Mouse (Mus musculus) Patski (cell line): ENCODE measurements around the gene Ksr1. TPM values are rescaled to one million over a fixed set of nuclear protein-coding genes. Genes with fewer than 3 reads are reported as not detected.

Experiments
- ATAC-seq: fragments of 100-300 bp; one replicate; pipeline ENCODE4 v1.8.0; 2021
- CTCF ChIA-PET: fragments of 350-600 bp; sonication (Branson Sonifier 250); formaldehyde crosslinking; loops from one replicate; lab custom pipeline; 2022; ENCODE audit warnings: inconsistent platforms; lab: Charles Lee
- POLR2A ChIA-PET: fragments of 350-600 bp; sonication (Branson Sonifier 250); formaldehyde crosslinking; loops from one replicate; lab custom pipeline; 2022; ENCODE audit warnings: antibody characterized with exemption, inconsistent platforms; lab: Charles Lee
- DNase-seq: peaks from one replicate; pipeline ENCODE4 v3.0.0-alpha.2; 2011; ENCODE audit warnings: low read depth, low spot score
- H3K27me3 ChIP-seq: fragments of 371-371 bp; one replicate; pipeline ENCODE4 v1.5.1; 2021
- CTCF ChIP-seq: fragments of 100-300 bp; IDR thresholded peaks from one replicate; pipeline ENCODE4 v1.5.1; 2021
- in situ Hi-C: fragments of 300-500 bp; cut with MboI; formaldehyde crosslinking; loops from 3 replicates; pipeline ENCODE4 v1.11.1; 2018; ENCODE audit warnings: low pct_unique_long_range_greater_than_20kb, mixed read lengths
- polyA plus RNA-seq: library from polyadenylated mRNA; unstranded; gene quantifications from one replicate; pipeline ENCODE4 v1.2.3, GENCODE M21; 2021

Gene Ksr1
- polyA plus RNA-seq, 1 experiment from 2014 or later: 10.0 TPM

DNA sequence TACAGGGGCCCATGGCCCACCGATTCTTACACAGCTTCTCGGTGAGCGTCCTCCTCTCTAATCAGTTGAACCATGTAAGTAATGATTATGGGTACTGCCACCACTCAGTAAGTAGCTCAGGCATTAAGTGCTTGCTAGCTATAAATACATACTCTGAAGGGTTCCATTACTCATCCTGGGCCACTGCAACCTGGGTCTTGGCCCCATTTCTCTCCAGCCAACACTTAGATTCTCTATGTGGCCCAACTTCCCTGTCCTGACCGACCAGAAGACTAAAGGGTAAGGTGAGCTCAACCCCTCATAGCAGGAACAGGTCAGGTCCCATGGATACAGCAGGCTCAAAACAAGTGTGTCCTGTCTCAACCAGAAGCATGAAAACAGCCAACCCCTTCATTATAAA lies 87.1 kb downstream of the Ksr1 start:
- no peaks in the 10 kb centered on the region for H3K27me3 ChIP-seq
- ATAC-seq: no peak
- in situ Hi-C loops: no loop called here
- CTCF ChIA-PET: interaction anchor here (1.4 kb wide), 1 partner anchor 18 kb away, joined by 4 read pairs; no protein-coding TSS in a partner anchor
- POLR2A ChIA-PET: no interaction called here
- DNase-seq: no peak
- no peak for TF ChIP-seq CTCF

- no peak for ATAC-seq
- no peaks in the 10 kb centered on the region for H3K27me3 ChIP-seq
- ChIA-PET POLR2A (no interaction called here), CTCF (interaction anchor here (1.4 kb wide), 1 partner anchor 17 kb away, joined by 4 read pairs; no protein-coding TSS in a partner anchor)
- TF ChIP-seq CTCF: no peak
- DNase-seq: no peak
- in situ Hi-C loops: no loop called here
Measured at GRCm38 (mm10) chr11:79058610-79059009, 87.6 kb downstream of the Ksr1 start.

GRCm38 (mm10) chr11:79057809-79058208 lies 88.4 kb downstream of the Ksr1 start:
- no peak for TF ChIP-seq CTCF
- no peak for ATAC-seq
- no peak for DNase-seq
- ChIA-PET CTCF (interaction anchor here (1.2 kb wide), 1 partner anchor 25 kb away, joined by 3 read pairs; no protein-coding TSS in a partner anchor), POLR2A (no interaction called here)
- in situ Hi-C loops: no loop called here
- no peaks in the 10 kb centered on the region for H3K27me3 ChIP-seq

DNA sequence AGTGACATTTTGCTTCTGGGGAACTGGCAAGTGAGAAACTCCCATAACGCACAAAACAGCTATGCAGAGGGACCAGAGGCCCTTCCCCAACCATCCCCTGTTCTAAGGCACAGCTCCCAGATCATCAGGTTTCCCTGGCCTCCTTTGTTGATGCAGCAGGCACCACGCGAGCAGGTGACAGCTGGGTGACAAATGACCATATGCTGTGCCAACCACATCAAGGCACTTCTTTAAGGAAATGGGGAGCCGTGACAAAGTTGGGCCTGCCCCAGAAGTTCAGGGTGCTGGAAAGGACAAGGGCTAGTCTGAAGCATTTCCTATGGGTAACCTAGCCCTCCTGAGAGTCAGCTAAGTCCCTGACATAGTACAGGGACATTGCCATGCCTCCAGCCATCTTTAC lies 89.3 kb downstream of the Ksr1 start:
- CTCF ChIA-PET: interaction anchor here (0.9 to 1.2 kb wide), 2 partner anchors 9 to 24 kb away, joined by 3 read pairs; no protein-coding TSS in a partner anchor
- in situ Hi-C loops: no loop called here
- no peaks in the 10 kb centered on the region for H3K27me3 ChIP-seq
- no peak for ATAC-seq
- no peak for DNase-seq
- no peak for TF ChIP-seq CTCF
- POLR2A ChIA-PET: interaction anchor here (0.6 kb wide), 1 partner anchor 22 kb away, joined by 5 read pairs; no protein-coding TSS in a partner anchor

DNA sequence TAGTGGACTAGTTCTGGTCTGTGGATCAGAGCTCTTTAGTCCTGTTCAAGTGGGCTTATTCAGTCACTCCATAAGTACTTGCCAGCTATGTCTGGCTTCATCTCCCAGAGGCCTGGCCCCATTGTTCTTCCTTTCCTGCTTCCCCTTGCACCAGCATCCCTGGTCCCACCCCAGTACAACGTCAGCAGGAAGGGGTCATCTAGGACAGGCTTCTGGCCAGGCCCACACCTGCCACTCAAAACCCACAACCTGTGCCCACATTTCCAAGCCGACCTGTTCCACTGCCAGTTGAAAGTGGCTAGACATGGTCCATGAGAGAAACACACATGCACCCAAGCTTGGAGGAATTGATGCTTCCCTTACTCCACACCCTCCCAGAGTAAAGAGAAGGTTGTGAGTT lies 90.2 kb downstream of the Ksr1 start:
- in situ Hi-C loops: no loop called here
- no peak for ATAC-seq
- no peaks in the 10 kb centered on the region for H3K27me3 ChIP-seq
- no peak for DNase-seq
- ChIA-PET CTCF (interaction anchor here (1.3 to 1.4 kb wide), 2 partner anchors 10 to 25 kb away, joined by 3 to 4 read pairs; no protein-coding TSS in a partner anchor), POLR2A (no interaction called here)
- no peak for TF ChIP-seq CTCF

GRCm38 (mm10) chr11:79055161-79055560 lies 91.0 kb downstream of the Ksr1 start:
- POLR2A ChIA-PET: no interaction called here
- in situ Hi-C loops: no loop called here

DNA sequence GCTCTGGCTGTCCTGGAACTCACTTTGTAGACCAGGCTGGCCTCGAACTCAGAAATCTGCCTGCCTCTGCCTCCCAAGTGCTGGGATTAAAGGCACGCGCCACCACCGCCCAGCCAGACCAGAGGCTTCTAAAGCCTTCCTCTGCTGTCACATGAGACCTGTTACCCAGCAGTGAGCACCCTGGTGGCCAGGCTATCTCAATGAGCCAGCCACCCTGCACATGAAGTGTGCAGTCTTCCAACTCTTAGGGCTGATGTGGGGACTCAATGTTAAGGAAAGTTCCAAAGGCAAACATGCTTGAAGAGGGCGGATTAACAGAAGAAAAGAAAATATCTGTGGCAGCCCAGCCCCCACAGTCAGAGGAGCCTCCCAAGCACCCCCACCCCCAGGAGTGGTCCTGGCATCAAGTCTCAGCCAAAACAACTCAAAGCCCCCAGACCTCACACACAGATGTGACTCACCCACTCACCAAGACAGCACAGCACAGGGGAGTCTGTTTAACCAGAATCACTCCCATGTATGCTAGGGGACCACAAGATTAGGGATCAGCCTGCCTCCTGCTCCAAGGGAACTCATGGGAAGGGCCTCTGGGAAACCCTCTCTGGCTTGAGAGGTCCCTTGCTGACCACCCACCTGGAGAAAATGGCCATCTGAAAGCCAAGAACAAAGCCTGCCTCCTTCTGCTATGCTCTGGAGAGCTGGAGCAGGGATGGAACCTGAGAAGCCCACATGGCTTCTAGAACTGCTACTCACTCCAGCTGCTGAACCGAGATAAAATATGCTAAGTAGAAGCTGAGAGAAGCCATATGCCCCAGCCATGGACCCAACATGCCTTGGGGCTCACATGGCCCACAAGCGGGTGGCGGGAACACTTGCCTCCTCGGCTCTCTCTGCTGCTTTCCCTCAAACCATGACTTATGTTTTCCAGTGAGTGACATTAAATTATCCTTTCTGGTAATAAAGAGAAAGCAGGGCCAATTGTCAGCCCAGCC lies 91.8 kb downstream of the Ksr1 start:
- no peak for TF ChIP-seq CTCF
- ATAC-seq: peak; percentile 24
- in situ Hi-C loops: no loop called here
- no peak for DNase-seq
- CTCF ChIA-PET: no interaction called here
- POLR2A ChIA-PET: no interaction called here
- H3K27me3 ChIP-seq: no peaks in the 10 kb centered on the region

More at GRCm38 (mm10) chr11:79055161-79055560, 91.0 kb downstream of the Ksr1 start:
- H3K27me3 ChIP-seq: no peaks in the 10 kb centered on the region
- CTCF ChIA-PET: interaction anchor here (1.3 to 1.4 kb wide), 2 partner anchors 11 to 25 kb away, joined by 3 to 4 read pairs; no protein-coding TSS in a partner anchor
- no peak for TF ChIP-seq CTCF
- DNase-seq (no peak), ATAC-seq (no peak)

- no peak for ATAC-seq
- POLR2A ChIA-PET: no interaction called here
- no peak for DNase-seq
- in situ Hi-C loops: no loop called here
- no peak for TF ChIP-seq CTCF
- no peaks in the 10 kb centered on the region for H3K27me3 ChIP-seq
- CTCF ChIA-PET: no interaction called here
Measured at GRCm38 (mm10) chr11:79053437-79053836, 92.8 kb downstream of the Ksr1 start.

- ATAC-seq (no peak), DNase-seq (no peak)
- TF ChIP-seq CTCF: no peak
- ChIA-PET CTCF (no interaction called here), POLR2A (no interaction called here)
- no peaks in the 10 kb centered on the region for H3K27me3 ChIP-seq
- in situ Hi-C loops: no loop called here
Measured at GRCm38 (mm10) chr11:79052769-79053168, 93.4 kb downstream of the Ksr1 start.

DNA sequence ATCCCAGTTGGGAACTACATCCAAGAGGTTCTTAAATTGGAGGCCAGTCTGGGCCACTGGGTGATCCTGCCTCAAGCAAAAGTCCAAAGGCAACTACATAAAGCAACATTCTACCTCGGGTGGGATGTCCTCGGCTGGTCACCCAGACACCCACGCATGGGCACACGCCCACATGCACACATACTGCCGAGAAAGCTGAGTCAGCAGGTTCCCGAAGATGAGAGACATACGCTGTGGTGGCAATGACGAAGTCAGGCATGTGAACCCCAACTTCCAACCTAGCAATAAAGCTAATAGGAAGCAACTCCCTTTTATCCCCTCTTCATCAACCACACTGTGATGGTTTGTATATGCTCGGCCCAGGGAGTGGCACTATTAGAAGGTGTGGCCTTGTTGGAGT lies 94.7 kb downstream of the Ksr1 start:
- ChIA-PET POLR2A (interaction anchor here (0.6 kb wide), 1 partner anchor 374 kb away, joined by 3 read pairs; no protein-coding TSS in a partner anchor), CTCF (no interaction called here)
- no peak for TF ChIP-seq CTCF
- ATAC-seq (no peak), DNase-seq (no peak)
- in situ Hi-C loops: no loop called here
- no peaks in the 10 kb centered on the region for H3K27me3 ChIP-seq
